Mouse (Mus musculus): ENCODE measurements around the gene Nsmce1. TPM values are rescaled to one million over a fixed set of nuclear protein-coding genes. Genes with fewer than 3 reads are reported as not detected.
"Not testable (repeated sequence)": the region's sequence is repeated elsewhere in the genome, so short reads cannot be mapped to it uniquely, and the experiment has no call there.

Nsmce1 gene
- polyA plus RNA-seq, 1 experiment = not detected

GRCm38 (mm10) chr7:125430170-125430842, 61.1 kb downstream of the Nsmce1 start:
- WGBS = 76% methylated on average over 7 of the region's 7 CpGs
- Histone ChIP-seq H3K4me1 (ENCODE audit: control insufficient read depth, insufficient read depth, low read length) (peaks cover 2% of the 10 kb centered on the region), H3K4me3 (ENCODE audit: insufficient read depth, low read depth, low read length) (no peak overlapping the region), H3K27ac (ENCODE audit: insufficient read depth, low read depth, low read length) (no peak overlapping the region)
- TF ChIP-seq POLR2A (IDR thresholded peaks at IDR 0.05; ENCODE audit: insufficient read depth, low read depth, low read length) = no peak
- no peak for TF ChIP-seq CTCF (IDR thresholded peaks at IDR 0.05; ENCODE audit: insufficient read depth, low read depth, low read length)

- H3K4me1 ChIP-seq (ENCODE audit: control insufficient read depth, insufficient read depth, low read length); H3K27ac ChIP-seq (ENCODE audit: insufficient read depth, low read depth, low read length); H3K4me3 ChIP-seq (ENCODE audit: insufficient read depth, low read depth, low read length): not testable (repeated sequence)
- WGBS = 89% methylated on average over 5 of the region's 5 CpGs
Measured at GRCm38 (mm10) chr7:125428816-125429500, 62.4 kb downstream of the Nsmce1 start.

GRCm38 (mm10) chr7:125428381-125428780, 63.0 kb downstream of the Nsmce1 start:
- Histone ChIP-seq H3K4me3 (ENCODE audit: insufficient read depth, low read depth, low read length) (no peak overlapping the region), H3K27ac (ENCODE audit: insufficient read depth, low read depth, low read length) (no peak overlapping the region), H3K4me1 (ENCODE audit: control insufficient read depth, insufficient read depth, low read length) (no peaks in the 10 kb centered on the region)
- WGBS = 80% methylated on average over 7 of the region's 7 CpGs
- TF ChIP-seq CTCF (IDR thresholded peaks at IDR 0.05; ENCODE audit: insufficient read depth, low read depth, low read length) (no peak), POLR2A (IDR thresholded peaks at IDR 0.05; ENCODE audit: insufficient read depth, low read depth, low read length) (no peak)

GRCm38 (mm10) chr7:125427492-125428090, 63.8 kb downstream of the Nsmce1 start:
- H3K4me3 ChIP-seq (ENCODE audit: insufficient read depth, low read depth, low read length) = no peak overlapping the region
- H3K4me1 ChIP-seq (ENCODE audit: control insufficient read depth, insufficient read depth, low read length) = no peaks in the 10 kb centered on the region
- TF ChIP-seq POLR2A (IDR thresholded peaks at IDR 0.05; ENCODE audit: insufficient read depth, low read depth, low read length) = no peak
- no peak for TF ChIP-seq CTCF (IDR thresholded peaks at IDR 0.05; ENCODE audit: insufficient read depth, low read depth, low read length)
- WGBS = 77% methylated on average over 12 of the region's 12 CpGs
- H3K27ac ChIP-seq (ENCODE audit: insufficient read depth, low read depth, low read length) = no peak overlapping the region

GRCm38 (mm10) chr7:125423056-125423455, 68.3 kb downstream of the Nsmce1 start:
- WGBS = 71% methylated on average over 3 of the region's 3 CpGs
- TF ChIP-seq CTCF (IDR thresholded peaks at IDR 0.05; ENCODE audit: insufficient read depth, low read depth, low read length) = no peak
- no peak for TF ChIP-seq POLR2A (IDR thresholded peaks at IDR 0.05; ENCODE audit: insufficient read depth, low read depth, low read length)
- H3K4me3 ChIP-seq (ENCODE audit: insufficient read depth, low read depth, low read length) = no peak overlapping the region

GRCm38 (mm10) chr7:125421911-125422310, 69.5 kb downstream of the Nsmce1 start:
- WGBS = 43% methylated on average over 2 of the region's 2 CpGs
- no peak for TF ChIP-seq POLR2A (IDR thresholded peaks at IDR 0.05; ENCODE audit: insufficient read depth, low read depth, low read length)
- no peak for TF ChIP-seq CTCF (IDR thresholded peaks at IDR 0.05; ENCODE audit: insufficient read depth, low read depth, low read length)
- no peak overlapping the region for H3K27ac ChIP-seq (ENCODE audit: insufficient read depth, low read depth, low read length)
- no peak overlapping the region for H3K4me3 ChIP-seq (ENCODE audit: insufficient read depth, low read depth, low read length)
- H3K4me1 ChIP-seq (ENCODE audit: control insufficient read depth, insufficient read depth, low read length) = peaks cover 3% of the 10 kb centered on the region; the same call in 1 of the 2 replicates

More at GRCm38 (mm10) chr7:125423056-125423455, 68.3 kb downstream of the Nsmce1 start:
- no peak overlapping the region for H3K27ac ChIP-seq (ENCODE audit: insufficient read depth, low read depth, low read length)
- H3K4me1 ChIP-seq (ENCODE audit: control insufficient read depth, insufficient read depth, low read length) = no peaks in the 10 kb centered on the region

- peaks cover 7% of the 10 kb centered on the region; the same call in 1 of the 2 replicates for H3K4me1 ChIP-seq (ENCODE audit: control insufficient read depth, insufficient read depth, low read length)
Measured at GRCm38 (mm10) chr7:125420190-125420589, 71.2 kb downstream of the Nsmce1 start.

GRCm38 (mm10) chr7:125418413-125418812, 73.0 kb downstream of the Nsmce1 start:
- no peak for TF ChIP-seq CTCF (IDR thresholded peaks at IDR 0.05; ENCODE audit: insufficient read depth, low read depth, low read length)
- no peak for TF ChIP-seq POLR2A (IDR thresholded peaks at IDR 0.05; ENCODE audit: insufficient read depth, low read depth, low read length)
- Histone ChIP-seq H3K4me1 (ENCODE audit: control insufficient read depth, insufficient read depth, low read length) (peaks cover 7% of the 10 kb centered on the region; the same call in 1 of the 2 replicates), H3K27ac (ENCODE audit: insufficient read depth, low read depth, low read length) (no peak overlapping the region), H3K4me3 (ENCODE audit: insufficient read depth, low read depth, low read length) (no peak overlapping the region)
- 40% methylated on average over 3 of the region's 3 CpGs for WGBS

More at GRCm38 (mm10) chr7:125420190-125420589, 71.2 kb downstream of the Nsmce1 start:
- no peak overlapping the region for H3K27ac ChIP-seq (ENCODE audit: insufficient read depth, low read depth, low read length)
- H3K4me3 ChIP-seq (ENCODE audit: insufficient read depth, low read depth, low read length) = no peak overlapping the region
- WGBS = 58% methylated on average over 2 of the region's 2 CpGs
- TF ChIP-seq CTCF (IDR thresholded peaks at IDR 0.05; ENCODE audit: insufficient read depth, low read depth, low read length) = no peak
- no peak for TF ChIP-seq POLR2A (IDR thresholded peaks at IDR 0.05; ENCODE audit: insufficient read depth, low read depth, low read length)

Other genes starting within 250 kb of the Nsmce1 start
- gene Kdm8, start 46.9 kb downstream of the Nsmce1 start, polyA plus RNA-seq (2012; ENCODE audit: insufficient read depth, insufficient read length, low replicate concordance, missing spikeins) = not detected in 2 replicates
- not detected in 2 replicates for gene Il4ra, start 60.5 kb upstream of the Nsmce1 start, polyA plus RNA-seq (2012; ENCODE audit: insufficient read depth, insufficient read length, low replicate concordance, missing spikeins)
- not detected in 2 replicates for gene Il21r, start 111.8 kb upstream of the Nsmce1 start, polyA plus RNA-seq (2012; ENCODE audit: insufficient read depth, insufficient read length, low replicate concordance, missing spikeins)
- not detected in 2 replicates for gene Gtf3c1, start 216.2 kb upstream of the Nsmce1 start, polyA plus RNA-seq (2012; ENCODE audit: insufficient read depth, insufficient read length, low replicate concordance, missing spikeins)
- 351 TPM in 1 of 2 replicates, not detected in the other for gene D430042O09Rik, start 216.3 kb upstream of the Nsmce1 start, polyA plus RNA-seq (2012; ENCODE audit: insufficient read depth, insufficient read length, low replicate concordance, missing spikeins)

Data from olfactory bulb, adult 2 months (tissue).